Mouse (Mus musculus) common myeloid progenitor, adult 5-6 weeks (primary cell): ENCODE measurements around the gene Shroom1. TPM values are rescaled to one million over a fixed set of nuclear protein-coding genes. Genes with fewer than 3 reads are reported as not detected.
A peak's percentile ranks its signal among the peaks of the same experiment; 100 is the strongest.

Source experiments
- ATAC-seq: replicated peaks from 2 replicates; pipeline ENCODE4 v1.8.0; 2016; ENCODE audit warnings: low read depth, mild to moderate bottlenecking, moderate TSS enrichment, inconsistent platforms; ENCODE audit not compliant: poor library complexity, severe bottlenecking
- total RNA-seq: library from RNA; stranded (forward); fragments of 200-1000, 187-1606 nt; gene quantifications from 2 replicates; pipeline ENCODE4 v1.2.3, GENCODE M21; 2017

Shroom1 gene
- total RNA-seq, 1 experiment from 2014 or later = not detected

DNA sequence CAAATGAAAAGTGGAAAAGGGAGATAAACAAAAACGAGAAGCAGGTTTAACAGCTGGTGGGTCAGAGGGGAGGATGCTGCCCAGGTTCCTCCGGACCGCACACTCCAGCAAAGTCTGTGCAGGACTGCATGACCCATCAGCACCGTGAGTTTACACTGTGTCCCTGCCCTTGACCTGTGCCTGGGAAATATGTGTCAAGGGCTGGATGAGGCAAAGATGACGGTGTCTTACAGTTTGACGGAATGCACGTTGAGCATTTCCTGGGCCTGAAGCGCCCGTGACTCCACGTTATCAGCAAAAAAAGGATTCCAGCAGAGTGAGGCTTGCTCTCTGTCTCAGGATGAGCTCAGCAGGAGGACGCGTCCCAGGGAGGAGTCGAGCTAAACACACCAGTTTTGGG is 11.4 kb upstream of the Shroom1 start:
- no peak for ATAC-seq

DNA sequence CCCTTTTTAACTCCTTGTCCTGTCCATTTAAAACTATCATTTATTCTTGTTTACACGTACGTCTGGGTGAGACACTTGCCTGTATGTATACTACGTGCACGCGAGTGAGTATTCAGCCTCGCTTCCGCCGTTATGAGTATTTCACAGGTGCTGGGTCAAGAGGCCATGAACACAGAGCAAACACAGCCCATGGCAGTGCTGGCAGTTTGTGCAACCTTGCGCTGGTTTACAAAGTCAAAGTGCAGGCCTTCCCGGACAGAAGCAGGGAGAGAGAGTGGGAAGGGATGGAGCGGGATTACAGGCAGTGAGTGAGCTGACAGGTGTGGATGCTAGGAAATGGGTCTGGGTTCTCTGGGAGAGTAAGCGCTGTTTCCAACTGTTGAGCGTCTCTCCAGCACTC is 10.8 kb upstream of the Shroom1 start:
- no peak for ATAC-seq

DNA sequence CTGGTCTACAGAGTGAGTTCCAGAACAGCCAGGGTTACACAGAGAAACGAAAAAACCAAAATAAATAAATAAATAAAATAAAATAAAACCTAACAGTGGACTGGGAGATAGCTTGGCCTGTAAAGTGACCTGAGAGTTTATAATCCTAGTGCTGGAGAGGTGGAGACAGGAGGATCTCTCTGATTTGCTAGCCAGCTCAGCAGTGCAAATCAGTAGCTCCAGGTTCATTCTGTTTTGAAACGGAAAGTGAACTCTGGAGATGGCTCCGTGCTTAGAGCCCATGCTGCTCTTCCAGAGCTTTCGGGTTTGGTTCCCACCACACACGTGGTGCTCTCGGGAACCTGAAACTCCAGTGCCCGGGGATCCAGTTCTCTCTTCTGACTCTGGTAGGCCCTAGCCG is 9.0 kb upstream of the Shroom1 start:
- ATAC-seq = no peak

DNA sequence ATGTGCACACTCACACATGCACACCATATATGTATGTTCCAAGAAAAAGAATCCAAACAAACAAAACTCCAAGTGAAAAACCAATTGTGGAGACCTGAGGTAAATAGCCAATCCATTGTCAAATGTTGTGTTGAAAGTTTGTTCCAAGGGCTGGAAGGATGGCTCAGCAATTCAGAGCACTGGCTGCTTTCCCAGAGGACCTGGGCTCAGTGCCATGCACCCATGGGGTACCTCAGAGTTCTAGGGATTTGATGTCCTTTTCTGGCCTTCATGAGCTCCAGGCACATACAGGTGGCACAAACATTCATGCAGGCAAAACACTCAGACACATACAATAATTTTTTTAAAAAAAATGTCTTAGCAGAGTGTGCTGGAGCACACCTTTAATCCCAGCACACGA is 8.5 kb upstream of the Shroom1 start:
- ATAC-seq = no peak

DNA sequence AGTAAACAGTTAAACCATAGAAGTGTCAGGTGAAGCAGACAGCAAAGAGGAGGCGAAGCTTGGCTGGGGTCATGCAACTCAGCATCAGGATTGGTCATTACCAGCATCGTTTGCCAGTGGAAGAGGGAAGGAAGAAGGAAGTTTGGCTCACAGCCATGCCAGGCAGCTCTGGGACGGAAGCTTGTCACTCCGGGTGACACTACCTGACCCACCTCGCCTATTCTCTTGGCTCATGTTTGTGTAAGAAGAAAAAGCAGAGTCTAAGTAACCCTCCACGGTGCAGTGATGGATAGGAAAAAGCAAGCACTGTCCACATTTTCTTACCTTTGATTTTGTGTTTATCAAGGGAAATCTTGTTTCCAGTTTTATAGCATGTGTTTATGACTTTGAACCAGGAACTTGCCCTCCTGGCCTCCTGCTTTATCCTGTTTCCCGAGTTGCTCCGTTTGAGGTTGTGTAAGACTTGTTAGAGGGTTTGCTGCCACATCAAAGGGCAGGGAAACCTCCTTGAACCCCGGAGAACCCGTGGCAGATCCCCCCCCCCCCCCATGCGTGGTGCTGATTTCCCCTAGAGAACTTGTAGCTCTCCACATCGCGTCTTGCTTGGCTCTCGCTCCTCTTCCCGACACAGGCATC is 6.8 kb upstream of the Shroom1 start:
- 0 out of 2 replicates have a peak, but pooled peaks have one; percentile 18 for ATAC-seq

DNA sequence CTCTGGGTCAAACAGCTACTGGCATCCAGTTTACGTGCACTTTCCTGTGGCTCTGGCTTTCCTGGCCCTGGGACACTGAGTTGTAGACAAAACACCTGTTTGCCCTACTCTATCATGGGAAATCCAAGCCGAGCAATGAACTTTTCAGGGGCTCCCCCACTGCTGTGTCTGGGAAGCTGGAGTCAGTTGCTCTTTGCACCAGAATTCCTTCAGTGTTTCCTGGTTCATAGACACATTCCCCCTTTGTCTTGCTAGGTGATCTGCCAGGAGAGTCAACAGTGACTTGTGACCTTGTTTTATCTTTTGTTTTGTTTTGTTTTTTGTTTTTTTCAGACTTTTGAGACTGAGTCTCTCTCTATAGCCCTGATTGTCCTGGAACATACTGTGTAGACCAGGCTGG is 5.6 kb upstream of the Shroom1 start:
- no peak for ATAC-seq

DNA sequence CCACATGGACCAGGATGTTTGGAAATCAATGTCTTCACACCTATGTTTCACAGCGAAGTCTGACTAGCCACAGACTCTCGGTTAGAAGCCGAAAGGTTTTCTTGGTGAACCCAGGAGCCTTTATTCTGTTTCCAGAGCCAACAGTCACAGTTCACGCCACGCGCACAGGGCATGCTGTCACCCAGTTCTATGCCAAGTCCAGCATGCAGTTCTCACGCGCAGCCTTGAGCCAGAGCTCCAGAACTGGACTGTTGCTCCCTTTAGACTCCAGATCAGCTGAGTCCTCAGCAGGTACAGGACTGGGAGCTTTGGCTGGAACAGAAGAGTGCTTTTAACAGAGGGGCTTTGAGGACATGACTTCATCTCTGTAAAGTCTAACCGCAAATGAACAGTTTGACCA is 4.6 kb upstream of the Shroom1 start:
- ATAC-seq = no peak

DNA sequence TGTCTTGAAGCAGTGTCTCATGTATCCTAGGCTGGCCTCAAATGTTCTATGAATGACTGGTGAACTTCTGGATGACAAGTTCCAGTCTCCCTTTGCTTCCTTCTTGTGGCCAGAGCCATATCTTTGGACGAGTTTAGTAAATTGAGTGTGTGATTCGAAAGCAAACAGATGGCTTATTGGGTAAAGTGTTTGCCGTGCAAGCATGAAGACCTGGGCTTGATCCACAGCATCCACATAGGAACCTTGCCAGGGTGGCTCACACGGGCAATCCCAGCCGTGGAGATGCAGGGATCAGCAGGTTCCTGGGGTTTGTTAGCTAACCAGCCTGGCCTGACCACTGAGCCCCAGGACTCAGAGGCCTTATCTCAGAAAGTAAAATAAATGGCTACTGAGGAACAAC is 4.0 kb upstream of the Shroom1 start:
- ATAC-seq = no peak

DNA sequence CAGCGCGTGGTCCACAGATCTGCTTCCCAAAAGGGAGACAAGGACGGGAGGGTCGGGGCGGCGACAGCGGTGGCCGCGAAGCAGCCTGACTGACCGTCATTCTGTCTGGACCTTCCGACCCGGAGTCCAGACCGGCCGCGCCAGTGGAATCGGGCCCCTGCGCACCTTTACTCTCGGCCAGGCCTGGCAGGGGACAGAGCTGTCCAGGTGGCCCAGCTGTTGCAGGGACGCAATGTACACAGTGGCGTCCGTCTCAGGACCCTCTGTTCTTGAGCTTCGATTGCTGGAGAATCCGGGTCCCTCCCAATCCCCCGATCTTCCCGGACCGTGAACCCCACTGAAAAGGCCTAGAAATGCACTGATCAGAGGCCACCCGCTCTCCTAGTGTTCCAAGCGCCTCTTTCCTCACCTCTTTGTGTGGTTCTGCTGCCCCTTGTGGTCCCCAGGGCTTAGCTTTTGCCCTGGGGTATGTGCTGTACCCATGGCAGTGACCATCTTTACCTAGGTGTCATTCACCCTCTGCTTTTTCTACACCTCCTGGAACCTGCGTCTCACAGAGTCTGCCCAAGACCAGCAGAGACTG is 458 bp downstream of the Shroom1 start:
- 0 out of 2 replicates have a peak, but pooled peaks have one; percentile 24 for ATAC-seq

DNA sequence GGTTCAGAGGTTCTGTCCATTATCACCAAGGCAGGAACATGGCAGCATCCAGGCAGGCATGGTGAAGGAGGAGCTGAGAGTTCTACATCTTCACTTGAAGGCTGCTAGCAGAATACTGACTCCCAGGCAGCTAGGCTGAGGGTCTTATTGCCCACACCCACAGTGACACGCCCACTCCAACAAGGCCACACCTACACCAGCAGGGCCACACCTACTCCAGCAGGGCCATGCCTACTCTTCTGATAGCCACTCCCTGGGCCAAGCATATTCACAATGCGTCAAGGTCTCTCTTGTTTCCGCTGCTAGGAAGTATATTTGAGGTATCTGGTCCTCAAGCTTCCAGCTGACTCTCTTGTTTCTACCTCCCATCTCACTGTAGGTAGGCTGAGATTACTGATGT is 2.0 kb downstream of the Shroom1 start:
- ATAC-seq = no peak

DNA sequence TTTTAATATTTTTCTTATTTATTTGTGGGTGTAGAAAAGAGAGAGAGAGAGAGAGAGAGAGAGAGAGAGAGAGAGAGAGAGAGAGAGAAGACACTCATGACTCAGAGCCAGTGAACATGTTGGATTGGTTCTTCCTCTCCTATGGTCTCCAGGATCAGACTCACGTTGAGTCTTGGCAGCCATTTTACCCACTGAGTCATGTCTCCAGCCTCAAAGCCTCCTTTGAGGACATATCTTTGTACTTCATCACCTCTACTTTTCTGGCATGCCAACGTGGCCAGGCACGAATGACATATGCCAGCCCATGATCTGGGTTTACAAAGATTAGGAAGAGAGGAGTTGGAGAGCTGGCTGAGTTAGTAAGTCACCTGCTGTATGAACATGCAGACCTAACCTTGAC is 3.2 kb downstream of the Shroom1 start:
- no peak for ATAC-seq

DNA sequence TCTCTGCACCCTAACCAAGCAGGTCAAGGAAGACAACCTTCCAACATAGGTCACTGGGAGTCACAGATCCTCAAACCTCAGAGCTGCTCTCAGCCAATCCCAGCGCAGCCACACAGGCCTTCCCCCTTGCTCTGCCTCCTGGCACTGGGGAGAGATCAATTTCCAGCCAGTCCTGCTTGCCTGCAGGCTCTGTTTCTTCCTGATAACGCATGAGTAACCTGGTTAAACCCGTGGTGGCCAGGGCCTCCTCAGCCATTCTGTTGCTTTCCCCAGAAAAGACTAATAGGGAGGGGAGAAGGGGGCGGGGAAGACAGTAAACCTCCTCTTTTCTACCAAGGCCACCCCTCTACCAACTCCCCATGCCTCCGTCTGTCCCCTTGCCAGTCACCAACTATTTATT is 4.7 kb downstream of the Shroom1 start:
- ATAC-seq = no peak

DNA sequence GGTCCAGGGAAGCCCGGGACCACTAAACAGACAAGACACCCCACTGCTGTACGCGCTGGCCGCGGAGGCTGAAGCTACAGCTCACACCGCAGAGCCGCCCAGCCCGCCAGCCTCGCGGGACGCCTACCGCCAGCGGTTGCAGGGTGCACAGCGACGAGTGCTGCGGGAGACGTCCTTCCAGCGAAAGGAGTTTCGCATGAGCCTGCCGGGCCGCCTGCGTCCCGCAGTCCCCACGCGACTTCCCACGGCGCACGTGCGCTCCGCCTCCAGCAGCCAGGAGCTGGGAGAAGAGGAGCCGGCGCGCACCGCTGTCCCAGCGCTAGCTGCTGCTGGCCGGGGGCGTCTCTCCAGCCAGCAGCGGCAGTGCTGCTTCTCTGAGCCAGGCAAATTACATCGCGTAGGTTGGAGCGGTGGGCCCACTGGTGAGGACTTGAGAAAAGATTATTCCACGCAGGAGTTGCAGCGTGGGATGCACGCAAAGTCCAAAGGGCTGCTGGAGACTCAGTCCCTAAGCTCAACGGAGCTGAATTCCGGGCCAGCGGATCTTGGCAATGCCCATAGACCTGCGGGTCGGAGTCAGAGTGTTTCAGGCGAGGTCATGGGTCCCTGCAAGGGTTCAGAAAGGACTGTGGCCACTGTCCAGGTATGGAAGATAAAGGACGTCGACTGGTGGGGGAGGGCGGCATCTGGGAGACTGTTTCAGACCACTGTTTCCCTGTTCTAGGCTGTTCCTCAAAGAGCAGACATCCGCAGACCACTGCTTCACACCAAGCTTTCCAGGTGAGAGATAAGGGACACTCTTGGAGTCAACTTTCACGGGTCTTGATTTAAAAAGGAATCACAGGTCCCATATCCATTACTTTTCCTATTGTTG is 6.8 kb downstream of the Shroom1 start:
- peak; percentile 33; the same call in 1 of the 2 replicates for ATAC-seq

DNA sequence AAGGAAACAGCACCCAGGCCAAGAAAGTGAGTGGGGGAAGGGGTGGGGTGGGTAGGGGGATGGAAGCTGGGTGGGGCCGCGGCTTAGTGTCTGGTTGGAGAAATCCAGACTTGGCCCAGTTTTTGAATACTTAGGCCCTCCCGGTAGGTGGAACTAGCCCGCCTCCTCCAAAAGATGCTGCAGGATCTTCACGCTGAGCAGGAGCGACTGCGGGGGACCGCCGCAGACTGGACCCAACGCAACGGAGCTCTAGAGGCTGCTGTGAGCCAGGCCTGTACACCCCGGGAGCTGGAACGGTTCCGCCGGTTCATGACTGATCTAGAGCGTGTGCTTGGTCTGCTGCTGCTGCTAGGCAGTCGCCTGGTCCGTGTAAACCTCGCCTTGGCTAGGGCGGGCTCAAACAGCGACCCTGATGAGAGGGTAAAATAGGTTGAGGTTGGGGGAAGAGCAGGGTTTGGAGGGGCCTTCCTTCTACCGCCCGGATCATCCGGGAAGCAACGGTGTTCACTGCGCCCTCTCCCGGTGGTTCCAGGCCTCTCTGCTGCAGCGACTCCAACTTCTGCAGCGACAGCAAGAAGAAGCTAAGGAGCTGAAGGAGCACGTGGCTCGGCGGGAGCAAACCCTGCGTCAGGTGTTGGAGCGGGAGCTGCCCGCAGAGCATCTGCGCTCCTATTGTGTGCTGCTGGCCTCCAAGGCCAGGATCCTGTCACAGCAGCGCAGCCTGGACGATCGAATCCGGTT is 9.4 kb downstream of the Shroom1 start:
- ATAC-seq = peak; percentile 66

DNA sequence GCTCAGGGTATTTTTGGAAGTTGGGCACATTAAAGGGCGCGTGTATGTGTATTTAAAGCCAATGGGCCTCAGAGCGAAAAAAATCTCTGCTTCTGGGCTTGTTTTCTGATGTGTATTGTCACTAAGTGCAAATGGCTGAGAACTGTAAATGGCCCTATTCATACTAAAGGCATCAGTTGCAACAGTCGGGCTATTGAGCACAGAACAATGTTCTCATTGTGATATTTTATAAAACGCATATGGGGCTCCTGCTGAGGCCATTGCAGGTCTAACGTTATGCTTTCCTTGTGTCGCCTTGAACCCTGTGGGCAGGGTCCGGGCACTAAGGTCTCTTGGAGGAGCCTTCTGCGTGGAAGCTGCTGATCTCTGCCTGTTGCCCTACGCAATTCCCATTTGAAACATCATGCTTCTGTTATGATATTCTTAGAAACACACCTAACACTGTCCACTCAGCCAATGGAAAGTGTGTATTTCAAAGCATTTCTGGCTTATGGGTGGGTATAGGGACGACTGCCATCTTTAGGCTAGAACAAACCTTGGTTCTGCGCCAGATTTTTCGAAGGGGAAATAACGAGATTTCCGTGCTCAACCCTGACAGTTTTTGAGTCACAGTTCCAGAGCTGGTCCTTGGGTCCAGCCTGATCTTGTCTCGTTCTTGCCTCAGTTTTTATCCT is 12.4 kb downstream of the Shroom1 start:
- no peak for ATAC-seq

DNA sequence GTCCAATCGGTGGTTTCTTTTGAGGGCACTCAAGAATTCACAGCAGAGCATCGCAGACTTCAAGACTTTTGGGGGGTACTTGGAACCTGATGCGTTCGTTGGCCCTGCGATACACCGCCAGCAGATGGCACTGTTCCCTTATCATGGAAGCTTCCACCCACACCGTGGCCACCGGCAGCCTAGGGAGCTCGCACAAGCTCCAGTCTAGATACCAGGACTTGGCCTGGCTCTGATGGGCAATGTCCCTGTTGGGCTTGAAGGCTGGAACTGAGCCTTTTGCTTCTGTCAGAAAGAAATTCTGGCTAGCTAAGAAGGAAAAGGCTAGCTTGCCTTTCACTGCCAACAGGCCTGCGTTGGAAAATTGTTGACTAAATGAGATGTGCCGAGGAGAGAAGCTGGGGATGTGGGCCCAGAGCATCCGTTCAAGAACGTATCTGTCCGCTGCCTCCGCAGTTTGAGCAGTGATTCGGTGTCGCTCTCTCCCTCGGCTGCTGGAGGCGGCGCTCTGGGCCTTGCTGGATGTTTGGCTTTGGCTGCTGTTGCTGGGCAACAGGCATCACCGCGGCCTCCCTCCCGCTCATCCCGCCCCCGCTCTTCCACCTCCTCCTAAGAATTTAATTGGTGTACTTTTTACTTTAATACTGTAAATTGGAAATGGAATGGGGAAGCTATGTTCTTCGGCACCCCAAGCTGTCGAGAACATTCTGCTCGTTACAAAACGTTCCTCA is 13.1 kb downstream of the Shroom1 start, which contains the start of gene Gm9837:
TSS of gene Gm9837 (minus strand) at position 512 of the 728 bp plus-strand sequence.
- ATAC-seq = peak; percentile 91

DNA sequence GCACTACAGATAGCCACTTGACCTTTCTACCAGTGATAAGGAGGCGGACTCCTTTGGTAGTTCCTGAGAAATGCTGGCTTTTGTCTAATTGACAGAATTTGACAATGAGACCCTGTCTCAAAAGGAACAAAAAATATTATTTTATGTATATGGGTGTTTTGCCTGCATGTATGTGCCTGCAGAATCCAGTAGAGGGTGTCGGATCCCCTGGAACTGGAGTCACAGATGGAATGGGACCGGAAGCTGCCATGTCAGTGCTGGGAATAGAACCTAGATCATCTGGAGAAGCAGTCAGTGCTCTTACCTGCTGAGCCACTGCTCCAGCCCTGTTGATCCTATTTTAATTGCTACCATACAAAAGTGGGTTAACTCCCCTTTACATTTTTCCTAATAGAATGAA is 15.7 kb downstream of the Shroom1 start:
- ATAC-seq = no peak

DNA sequence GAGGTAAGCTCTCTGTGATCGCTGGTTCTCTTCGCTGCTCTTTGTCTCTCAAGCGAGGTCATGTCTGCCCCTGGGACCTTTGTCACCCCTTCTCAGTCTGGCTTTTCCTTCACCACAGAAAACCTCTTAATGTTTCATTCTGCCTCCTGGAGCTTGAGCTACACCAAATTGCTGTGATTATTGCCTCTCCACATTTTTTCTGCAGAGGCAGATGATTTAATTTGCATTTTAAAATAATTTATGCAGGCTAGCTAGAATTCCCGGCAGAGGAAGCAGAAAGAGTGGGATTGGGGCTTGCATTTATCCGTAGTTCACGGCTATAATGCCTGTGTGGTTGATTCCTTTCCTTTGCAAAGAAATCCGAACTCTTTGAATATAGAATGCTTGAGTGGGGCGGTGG is 18.6 kb downstream of the Shroom1 start:
- ATAC-seq = no peak

DNA sequence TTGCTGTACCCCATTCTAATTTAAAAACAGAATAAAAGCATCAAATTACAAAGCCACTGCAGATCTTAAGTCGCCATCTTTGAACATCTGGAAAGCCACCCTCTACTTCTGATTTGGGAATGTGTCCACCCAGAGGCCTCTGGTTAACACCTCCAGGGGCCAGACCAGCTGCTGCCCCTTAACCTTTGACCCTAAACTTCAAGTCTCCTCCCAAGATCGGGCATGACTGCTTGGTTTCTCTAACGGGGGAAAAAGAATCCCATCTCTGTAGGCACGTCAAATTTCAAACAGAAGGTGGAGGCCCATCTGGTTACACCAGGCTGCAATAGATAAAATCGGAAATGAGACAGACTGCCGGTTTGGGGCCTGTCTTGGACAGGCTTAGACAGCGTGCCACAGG is 20.8 kb downstream of the Shroom1 start:
- ATAC-seq = no peak
